Mouse (Mus musculus) heart, embryonic 14.5 days (tissue): ENCODE data around the gene Lypd6. TPM values are rescaled to one million over a fixed set of nuclear protein-coding genes. Genes with fewer than 3 reads are reported as not detected.

ENCODE experiments used
- ATAC-seq: fragments of 200-750 bp; cut with Nextera tagmentation; 2 replicates; pipeline ENCODE4 v1.8.0; 2017; ENCODE audit warnings: low read depth, moderate TSS enrichment; ENCODE audit not compliant: insufficient number of reproducible peaks, insufficient read depth, low FRiP score
- H3K27ac ChIP-seq, 2 experiments: fragments of 200-500 bp in 1 of 2; fragments of 300-500 bp in 1 of 2; sonication (generic) in 1 of 2; replicated peaks in 1 of 2; 2 replicates each; pipeline ENCODE4 v1.5.1; 2012 to 2014; ENCODE audit warnings: low read depth in 2 of 2, low read length in 2 of 2, control low read depth in 1 of 2, mild to moderate bottlenecking in 1 of 2, mixed read lengths in 1 of 2; ENCODE audit not compliant: control insufficient read depth in 1 of 2, insufficient read depth in 1 of 2
- H3K27me3 ChIP-seq: fragments of 300-500 bp; sonication (generic); 2 replicates; pipeline ENCODE4 v1.6.1; 2014; ENCODE audit warnings: mild to moderate bottlenecking, low read length, control low read depth; ENCODE audit not compliant: control insufficient read depth, insufficient read depth
- H3K36me3 ChIP-seq: fragments of 300-500 bp; sonication (generic); 2 replicates; pipeline ENCODE4 v1.6.1; 2014; ENCODE audit warnings: mild to moderate bottlenecking, control low read depth, low read length, mixed read lengths; ENCODE audit not compliant: control insufficient read depth, insufficient read depth
- H3K4me1 ChIP-seq, 2 experiments: fragments of 200-500 bp in 1 of 2; fragments of 300-500 bp in 1 of 2; sonication (generic) in 1 of 2; 2 replicates each; pipeline ENCODE4 v1.6.1; 2012 to 2014; ENCODE audit warnings: low read length in 2 of 2, control low read depth in 1 of 2, mixed read lengths in 1 of 2; ENCODE audit not compliant: control insufficient read depth in 2 of 2, insufficient read depth in 2 of 2
- H3K4me2 ChIP-seq: fragments of 300-500 bp; sonication (generic); 2 replicates; pipeline ENCODE4 v1.6.1; 2014; ENCODE audit warnings: mild to moderate bottlenecking, low read length
- H3K4me3 ChIP-seq, 2 experiments: fragments of 200-500 bp in 1 of 2; fragments of 300-500 bp in 1 of 2; sonication (generic) in 1 of 2; 2 replicates each; pipeline ENCODE4 v1.5.1; 2012 to 2014; ENCODE audit warnings: low read length in 2 of 2, mild to moderate bottlenecking in 2 of 2, control low read depth in 1 of 2, low read depth in 1 of 2, moderate library complexity in 1 of 2; ENCODE audit not compliant: control insufficient read depth in 1 of 2, insufficient read depth in 1 of 2
- H3K9ac ChIP-seq: fragments of 300-500 bp; sonication (generic); 2 replicates; pipeline ENCODE4 v1.6.1; 2014; ENCODE audit warnings: mild to moderate bottlenecking, low read length
- H3K9me3 ChIP-seq: fragments of 300-500 bp; sonication (generic); 2 replicates; pipeline ENCODE4 v1.6.1; 2016; ENCODE audit warnings: low read length, control low read depth; ENCODE audit not compliant: control insufficient read depth
- WGBS: fragments of 180-500 bp; shearing (Covaris S2); extraction: QIAGEN DNeasy Blood & Tissue Kit; methylation state at CpG from one replicate; pipeline ENCODE4 v1.1.7; 2014; 5-methylcytosine and 5-hydroxymethylcytosine counted together
- polyA plus RNA-seq: library from polyadenylated mRNA; unstranded; fragments of >200 nt; fragmentation: Nextera tagmentation; extraction: Ambion mirVana; gene quantifications from 2 replicates; pipeline ENCODE4 v1.2.1, GENCODE M21; 2014

Lypd6 gene
- polyA plus RNA-seq, 1 experiment from 2014 or later: 3.5 TPM

DNA sequence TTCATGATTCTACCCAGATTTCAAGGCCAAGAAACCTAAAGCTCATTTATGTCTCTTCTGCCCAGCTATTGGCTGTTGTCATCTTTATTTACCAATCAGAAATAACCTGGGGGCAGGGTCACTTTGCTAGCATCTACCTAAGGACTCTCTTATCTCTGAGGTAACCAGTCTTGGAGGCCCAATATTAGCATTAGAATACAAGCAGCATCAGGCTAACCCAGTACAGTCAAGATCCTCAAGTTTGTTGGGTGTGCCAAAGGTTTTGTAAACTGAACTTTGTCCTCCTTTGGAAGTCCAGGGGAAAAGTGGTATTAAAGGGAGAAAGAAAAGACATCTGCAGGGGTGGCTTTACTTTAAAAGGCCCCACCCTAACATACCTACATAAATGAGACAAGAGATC, 17.8 kb upstream of the Lypd6 start:
- Histone ChIP-seq H3K9me3 (no peaks in the 10 kb centered on the region), H3K4me3 (no peak overlapping the region), H3K27me3 (no peaks in the 10 kb centered on the region), H3K4me2 (no peak overlapping the region), H3K36me3 (no peaks in the 10 kb centered on the region), H3K4me1 (peaks cover 0 to 3% of the 10 kb centered on the region in 2 experiments; a peak in 2 of 4 replicates), H3K9ac (no peak overlapping the region), H3K27ac (no peak overlapping the region)
- ATAC-seq: no peak

DNA sequence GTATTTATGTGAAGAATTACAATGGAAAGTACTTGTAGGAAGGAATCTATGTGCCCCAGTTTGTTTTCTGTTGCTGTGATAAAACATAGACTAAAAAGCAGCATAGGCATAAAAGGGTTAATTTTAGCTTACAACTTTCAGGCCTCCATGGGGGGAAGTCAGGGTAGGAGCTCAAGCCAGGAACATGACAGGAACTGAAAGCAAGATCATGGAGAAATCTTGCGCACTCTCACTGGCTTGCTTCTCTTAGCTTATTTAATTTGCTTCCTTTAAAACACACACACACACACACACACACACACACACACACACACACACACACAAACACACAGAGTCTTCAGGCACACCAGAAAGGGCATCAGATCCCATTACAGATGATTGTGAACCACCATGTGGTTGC, 12.3 kb upstream of the Lypd6 start:
- H3K27ac ChIP-seq: no peak overlapping the region
- H3K4me2 ChIP-seq: no peak overlapping the region
- WGBS: 93% methylated on average over 1 of the region's 1 CpGs
- no peaks in the 10 kb centered on the region for H3K27me3 ChIP-seq
- no peak overlapping the region for H3K9ac ChIP-seq
- H3K4me3 ChIP-seq: no peak overlapping the region
- H3K36me3 ChIP-seq: no peaks in the 10 kb centered on the region
- no peaks in the 10 kb centered on the region for H3K4me1 ChIP-seq
- H3K9me3 ChIP-seq: no peaks in the 10 kb centered on the region
- ATAC-seq: no peak

DNA sequence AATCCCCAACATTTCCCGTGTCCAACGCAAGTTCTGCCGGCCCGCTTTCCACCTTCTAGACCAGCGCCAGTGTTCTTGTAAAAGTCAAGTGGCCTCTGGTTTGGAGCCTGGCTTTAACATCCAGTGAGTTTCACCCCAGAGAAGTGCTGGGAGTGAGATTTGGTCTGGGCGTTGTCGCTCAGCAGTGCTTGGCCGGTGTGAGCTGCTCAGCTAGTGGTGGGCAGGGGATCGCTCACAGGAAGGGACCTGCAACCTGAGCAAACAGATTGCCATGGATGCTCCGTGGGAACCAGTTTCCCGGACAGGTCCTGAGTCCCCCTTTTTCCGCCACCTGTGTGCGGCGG, 355 bp upstream of the Lypd6 start:
- under 1% methylated on average over 14 of the region's 14 CpGs for WGBS
- H3K27me3 ChIP-seq: 0 out of 2 replicates have a peak, but pooled peaks cover 5% of the 10 kb centered on the region
- H3K9me3 ChIP-seq: no peaks in the 10 kb centered on the region
- no peaks in the 10 kb centered on the region for H3K36me3 ChIP-seq
- peak overlapping the region; percentile 69 for H3K4me3 ChIP-seq
- H3K4me1 ChIP-seq: peaks cover 5 to 23% of the 10 kb centered on the region in 2 experiments
- ATAC-seq: peak; percentile 35; the same call in 1 of the 2 replicates
- peak overlapping the region; percentile 71; the same call in 1 of the 2 replicates for H3K9ac ChIP-seq
- H3K27ac ChIP-seq: no peak overlapping the region
- H3K4me2 ChIP-seq: peak overlapping the region; percentile 94

DNA sequence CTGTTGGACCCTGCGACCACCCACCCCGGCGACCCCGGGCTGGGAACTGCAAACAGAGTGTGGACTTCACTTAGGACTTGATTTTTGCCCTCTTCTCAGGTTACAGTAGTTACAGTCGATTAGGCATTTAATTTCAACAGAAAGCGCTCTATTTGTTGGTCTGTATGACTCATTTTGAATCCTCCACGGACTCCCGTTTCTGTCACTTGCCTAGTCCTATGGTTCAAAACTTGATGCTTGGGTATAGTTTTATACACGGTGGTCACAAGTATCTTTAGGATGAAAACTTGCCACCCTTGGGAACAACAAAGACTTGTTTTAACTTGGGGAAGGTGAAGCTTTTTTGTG, 713 bp downstream of the Lypd6 start:
- Histone ChIP-seq H3K4me2 (peak overlapping the region; percentile 94), H3K36me3 (no peaks in the 10 kb centered on the region), H3K4me1 (peaks cover 6 to 31% of the 10 kb centered on the region in 2 experiments), H3K9ac (peak overlapping the region; percentile 71), H3K27ac (no peak overlapping the region), H3K4me3 (peak overlapping the region; percentile 69), H3K9me3 (no peaks in the 10 kb centered on the region), H3K27me3 (0 out of 2 replicates have a peak, but pooled peaks cover 5% of the 10 kb centered on the region)
- ATAC-seq: no peak
- 2% methylated on average over 9 of the region's 9 CpGs for WGBS

DNA sequence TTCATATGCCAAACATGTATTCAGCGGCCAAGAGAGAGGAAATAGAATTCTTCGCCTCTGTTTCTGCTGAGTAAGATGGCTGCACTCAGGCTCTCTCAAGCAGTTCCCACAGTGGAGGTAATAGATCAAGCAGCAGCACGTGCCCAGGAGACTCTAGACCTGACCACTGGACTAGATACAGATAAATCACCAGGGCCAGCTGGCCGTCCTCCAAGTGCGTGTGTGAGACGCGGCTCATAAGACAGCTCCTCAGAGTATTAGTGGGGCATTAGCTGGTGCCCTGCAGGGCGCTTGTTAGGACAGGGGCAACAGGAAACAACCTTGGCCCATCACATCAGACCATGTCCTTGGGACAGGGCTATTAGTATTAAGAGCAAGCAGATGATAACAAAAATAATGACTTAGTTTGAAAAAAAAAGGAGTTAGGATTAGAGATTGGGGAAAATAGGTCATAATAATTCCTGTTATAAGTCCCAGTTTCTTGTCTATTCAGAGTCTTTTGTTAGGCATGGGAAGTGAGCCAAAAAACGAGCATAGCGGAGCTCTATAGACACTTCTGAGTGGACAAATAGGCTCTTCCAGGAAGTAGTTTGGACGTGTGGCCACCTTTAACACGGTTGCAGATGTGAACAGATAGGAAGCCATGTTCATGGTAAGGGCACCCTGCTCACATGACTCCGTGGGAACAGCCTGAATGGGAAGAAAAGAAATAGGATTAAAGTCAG, 3.5 kb downstream of the Lypd6 start:
- 43% methylated on average over 13 of the region's 13 CpGs for WGBS
- ATAC-seq: no peak
- peaks cover 8 to 31% of the 10 kb centered on the region in 2 experiments for H3K4me1 ChIP-seq

DNA sequence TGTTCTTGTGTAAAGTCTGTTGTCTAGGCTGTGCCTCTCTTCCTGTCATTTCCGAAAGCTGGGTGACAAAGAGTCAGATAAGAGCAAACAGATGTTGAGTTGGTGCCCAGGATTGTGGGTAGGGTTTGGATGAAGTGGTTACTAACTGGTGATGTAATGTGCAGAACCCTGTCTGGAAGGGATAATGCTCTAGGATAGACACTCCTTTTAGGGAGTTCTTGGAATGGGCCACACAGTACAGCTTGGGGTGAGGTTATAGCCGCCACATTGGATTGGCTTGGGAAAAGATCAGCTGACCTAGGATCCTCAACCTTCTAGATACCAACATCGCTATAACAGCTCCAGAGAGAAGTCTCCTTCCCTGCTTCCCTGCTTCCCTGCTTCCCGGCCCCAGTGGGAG, 5.9 kb downstream of the Lypd6 start:
- Histone ChIP-seq H3K27me3 (no peaks in the 10 kb centered on the region), H3K36me3 (no peaks in the 10 kb centered on the region), H3K27ac (no peak overlapping the region), H3K9ac (no peak overlapping the region), H3K9me3 (no peaks in the 10 kb centered on the region), H3K4me3 (no peak overlapping the region), H3K4me2 (no peak overlapping the region), H3K4me1 (peaks cover 8 to 23% of the 10 kb centered on the region in 2 experiments)
- ATAC-seq: no peak
- 70% methylated on average over 4 of the region's 4 CpGs for WGBS

More for the DNA sequence above, 3.5 kb downstream of the Lypd6 start:
- no peak overlapping the region for H3K9ac ChIP-seq
- H3K4me2 ChIP-seq: no peak overlapping the region
- no peaks in the 10 kb centered on the region for H3K9me3 ChIP-seq
- no peak overlapping the region for H3K4me3 ChIP-seq
- 0 out of 2 replicates have a peak, but pooled peaks cover 5% of the 10 kb centered on the region for H3K27me3 ChIP-seq
- no peaks in the 10 kb centered on the region for H3K36me3 ChIP-seq
- H3K27ac ChIP-seq: no peak overlapping the region

DNA sequence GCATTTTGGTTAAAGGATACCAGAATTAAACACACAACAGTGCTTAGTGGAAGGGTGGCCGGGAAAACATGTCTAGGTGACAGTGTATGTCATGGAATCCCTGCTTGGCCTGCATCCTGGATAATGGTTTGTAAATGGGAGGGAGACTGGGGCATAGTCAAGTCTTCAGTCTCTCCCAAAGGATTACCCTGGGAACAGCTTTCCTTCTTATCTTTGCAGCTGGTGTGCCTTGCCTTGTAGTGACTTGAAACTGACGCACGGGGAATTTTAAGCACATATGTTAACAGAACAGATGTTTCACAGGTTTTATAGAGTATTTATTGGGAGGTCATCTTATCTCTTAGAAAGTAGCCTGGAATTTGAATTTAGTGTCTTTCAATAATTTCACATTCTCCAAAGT, 18.5 kb downstream of the Lypd6 start:
- 38% methylated on average over 3 of the region's 3 CpGs for WGBS
- no peak overlapping the region for H3K9ac ChIP-seq
- H3K4me3 ChIP-seq: no peak overlapping the region
- no peak overlapping the region for H3K4me2 ChIP-seq
- H3K4me1 ChIP-seq: peaks cover 0 to 2% of the 10 kb centered on the region in 2 experiments; a peak in 2 of 4 replicates
- ATAC-seq: no peak
- no peak overlapping the region for H3K27ac ChIP-seq
- H3K27me3 ChIP-seq: no peaks in the 10 kb centered on the region
- H3K9me3 ChIP-seq: no peaks in the 10 kb centered on the region
- H3K36me3 ChIP-seq: no peaks in the 10 kb centered on the region

DNA sequence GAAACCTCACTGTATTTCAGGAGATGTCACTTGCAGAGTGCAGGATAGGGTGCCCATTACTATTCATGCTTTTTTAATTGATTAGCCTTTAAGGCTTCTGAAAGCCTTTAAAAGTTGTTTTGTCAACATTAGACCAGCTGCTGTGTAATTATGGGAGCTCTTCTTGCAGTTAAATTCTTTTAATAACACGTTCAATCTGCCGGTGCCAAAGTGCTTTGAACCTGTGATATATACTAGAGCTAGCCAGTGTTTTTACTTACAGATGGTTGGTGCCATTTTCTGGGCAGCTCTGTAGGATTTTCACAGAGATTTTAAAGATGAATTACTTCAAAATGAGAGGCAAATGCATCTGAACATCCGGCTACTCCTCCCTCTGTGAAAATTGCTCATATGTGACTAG, 21.5 kb downstream of the Lypd6 start:
- Histone ChIP-seq H3K4me3 (no peak overlapping the region), H3K36me3 (no peaks in the 10 kb centered on the region), H3K27me3 (no peaks in the 10 kb centered on the region), H3K4me1 (peaks cover 6 to 9% of the 10 kb centered on the region in 2 experiments; a peak in 3 of 4 replicates), H3K4me2 (no peak overlapping the region), H3K27ac (no peak overlapping the region), H3K9me3 (no peaks in the 10 kb centered on the region), H3K9ac (no peak overlapping the region)
- 91% methylated on average over 3 of the region's 3 CpGs for WGBS
- ATAC-seq: no peak
